Mouse (Mus musculus): ENCODE results near the gene Picalm.

DNA sequence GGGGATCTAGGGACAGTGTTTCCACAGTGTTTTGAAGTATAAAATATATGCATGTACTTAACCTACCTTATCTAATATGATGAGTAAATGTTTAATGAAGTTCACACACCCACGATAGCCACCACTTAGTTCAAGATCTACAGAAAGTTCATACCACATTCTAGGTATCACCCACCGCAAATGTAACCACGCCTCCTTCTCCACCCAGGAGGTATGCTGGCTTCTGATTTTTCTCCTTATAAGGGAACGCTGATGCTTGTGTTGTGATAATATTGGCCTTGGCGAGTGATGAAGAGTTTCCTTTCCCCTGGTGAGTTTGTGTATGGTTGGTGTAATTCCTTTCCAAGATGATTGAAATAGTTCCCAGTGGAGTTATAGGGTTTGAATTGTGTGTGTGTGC lies 88.1 kb downstream of the Picalm start:
- no peak for TF ChIP-seq TCF3 (IDR thresholded peaks at IDR 0.05; ENCODE audit: insufficient read length, low read depth)
- no peak for TF ChIP-seq MAX (IDR thresholded peaks at IDR 0.05; ENCODE audit: low read depth)
- no peak for TF ChIP-seq POLR2A (IDR thresholded peaks at IDR 0.05; ENCODE audit: insufficient read length, low read depth)
- no peak for TF ChIP-seq TCF12 (IDR thresholded peaks at IDR 0.05; ENCODE audit: insufficient read depth, poor library complexity, severe bottlenecking)
- TF ChIP-seq CEBPB (IDR thresholded peaks at IDR 0.05; ENCODE audit: insufficient read depth, poor library complexity, severe bottlenecking), result no peak
- TF ChIP-seq E2F4 (IDR thresholded peaks at IDR 0.05; ENCODE audit: insufficient read depth), result no peak
- TF ChIP-seq POLR2AphosphoS2 (IDR thresholded peaks at IDR 0.05; ENCODE audit: insufficient read length, low read depth), result no peak
- no peak for TF ChIP-seq MYOG (IDR thresholded peaks at IDR 0.05; ENCODE audit: control insufficient read depth in 1 of 3, insufficient read depth in 1 of 3, insufficient read length in 2 of 3, low read depth in 2 of 3)
- TF ChIP-seq REST (IDR thresholded peaks at IDR 0.05; ENCODE audit: insufficient read depth, insufficient read length), result no peak
